Mouse (Mus musculus) neural tube, embryonic 13.5 days (tissue): ENCODE results near the gene Blmh. TPM values are rescaled to one million over a fixed set of nuclear protein-coding genes. Genes with fewer than 3 reads are reported as not detected.

Source experiments
- ATAC-seq: fragments of 200-750 bp; cut with Nextera tagmentation; 2 replicates; pipeline ENCODE4 v1.8.0; 2017; ENCODE audit warnings: low read depth, mild to moderate bottlenecking, moderate TSS enrichment, moderate library complexity
- H3K27ac ChIP-seq: fragments of 300-500 bp; sonication (generic); replicated peaks from 2 replicates; pipeline ENCODE4 v1.5.1; 2015; ENCODE audit warnings: moderate library complexity, mild to moderate bottlenecking, inconsistent platforms
- H3K27me3 ChIP-seq: fragments of 300-500 bp; sonication (generic); 2 replicates; pipeline ENCODE4 v1.6.1; 2015; ENCODE audit warnings: mild to moderate bottlenecking, inconsistent platforms
- H3K36me3 ChIP-seq: fragments of 300-500 bp; sonication (generic); 2 replicates; pipeline ENCODE4 v1.6.1; 2015; ENCODE audit warnings: mild to moderate bottlenecking, inconsistent platforms
- H3K4me1 ChIP-seq: fragments of 300-500 bp; sonication (generic); replicated peaks from 2 replicates; pipeline ENCODE4 v1.6.1; 2015; ENCODE audit warnings: inconsistent platforms
- H3K4me2 ChIP-seq: fragments of 300-500 bp; sonication (generic); 2 replicates; pipeline ENCODE4 v1.6.1; 2015; ENCODE audit warnings: inconsistent platforms, mild to moderate bottlenecking, moderate library complexity
- H3K4me3 ChIP-seq: fragments of 300-500 bp; sonication (generic); 2 replicates; pipeline ENCODE4 v1.5.1; 2015; ENCODE audit warnings: mild to moderate bottlenecking, inconsistent platforms
- H3K9ac ChIP-seq: fragments of 300-500 bp; sonication (generic); 2 replicates; pipeline ENCODE4 v1.6.1; 2015; ENCODE audit warnings: moderate library complexity, mild to moderate bottlenecking, inconsistent platforms
- H3K9me3 ChIP-seq: fragments of 300-500 bp; sonication (generic); 2 replicates; pipeline ENCODE4 v1.6.1; 2016; ENCODE audit warnings: inconsistent platforms
- WGBS: fragments of 180-500 bp; shearing (Covaris S2); methylation state at CpG from one replicate; pipeline ENCODE4 v1.1.7; 2015; 5-methylcytosine and 5-hydroxymethylcytosine counted together
- polyA plus RNA-seq: library from polyadenylated mRNA; unstranded; fragments of >200 nt; fragmentation: Nextera tagmentation; extraction: Ambion mirVana; gene quantifications from 2 replicates; pipeline ENCODE4 v1.2.1, GENCODE M21; 2015

Blmh gene
- polyA plus RNA-seq, 1 experiment from 2014 or later: 146 TPM

DNA sequence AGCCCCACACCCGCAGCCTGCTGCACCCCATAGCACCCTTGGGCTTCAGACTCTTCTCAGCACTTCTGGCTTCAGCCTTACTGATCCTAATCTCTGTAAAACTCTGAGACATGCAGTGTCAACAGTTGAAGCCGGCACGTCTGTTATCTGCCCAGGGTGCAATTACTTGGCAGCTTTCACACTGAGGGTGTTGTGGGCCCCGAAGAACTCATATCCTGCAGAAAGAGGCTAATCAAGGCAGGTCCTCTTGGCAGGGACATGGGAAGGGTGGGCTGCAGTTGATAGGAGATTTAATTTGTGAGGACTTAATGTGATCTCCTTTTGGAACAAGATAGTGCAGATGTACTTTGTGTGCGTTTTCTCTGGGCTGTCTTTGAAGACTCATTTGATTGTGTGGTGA is 59.0 kb downstream of the Blmh start:
- Histone ChIP-seq H3K4me1 (no peaks in the 10 kb centered on the region), H3K9ac (no peak overlapping the region), H3K4me2 (no peak overlapping the region), H3K27ac (no peak overlapping the region), H3K9me3 (no peaks in the 10 kb centered on the region), H3K27me3 (no peaks in the 10 kb centered on the region), H3K4me3 (no peak overlapping the region), H3K36me3 (peaks cover 74% of the 10 kb centered on the region)
- WGBS: 89% methylated on average over 5 of the region's 5 CpGs
- no peak for ATAC-seq

DNA sequence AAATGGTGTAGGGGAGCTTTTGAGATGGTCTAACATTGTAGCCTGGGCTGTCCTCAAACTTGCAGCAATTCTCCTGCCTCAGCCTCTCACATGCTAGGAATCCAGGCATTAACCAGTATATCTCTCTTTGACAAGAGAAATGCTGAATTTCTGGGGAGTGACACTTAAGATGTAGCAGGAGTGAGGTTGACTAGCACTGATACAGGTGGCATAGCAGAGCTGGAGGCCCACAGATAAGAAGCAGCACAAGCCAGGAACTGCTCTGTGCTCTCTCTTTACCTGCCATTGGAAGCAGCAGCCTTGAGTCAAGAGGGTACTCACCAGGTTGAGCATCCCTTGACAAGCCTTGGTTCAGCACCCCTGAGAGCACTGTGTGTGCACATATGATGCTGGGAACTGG is 59.6 kb downstream of the Blmh start:
- no peaks in the 10 kb centered on the region for H3K27me3 ChIP-seq
- H3K4me1 ChIP-seq: no peaks in the 10 kb centered on the region
- ATAC-seq: no peak
- no peak overlapping the region for H3K9ac ChIP-seq
- no peak overlapping the region for H3K4me2 ChIP-seq
- no peaks in the 10 kb centered on the region for H3K9me3 ChIP-seq
- H3K36me3 ChIP-seq: peaks cover 69% of the 10 kb centered on the region
- H3K27ac ChIP-seq: no peak overlapping the region
- no peak overlapping the region for H3K4me3 ChIP-seq

DNA sequence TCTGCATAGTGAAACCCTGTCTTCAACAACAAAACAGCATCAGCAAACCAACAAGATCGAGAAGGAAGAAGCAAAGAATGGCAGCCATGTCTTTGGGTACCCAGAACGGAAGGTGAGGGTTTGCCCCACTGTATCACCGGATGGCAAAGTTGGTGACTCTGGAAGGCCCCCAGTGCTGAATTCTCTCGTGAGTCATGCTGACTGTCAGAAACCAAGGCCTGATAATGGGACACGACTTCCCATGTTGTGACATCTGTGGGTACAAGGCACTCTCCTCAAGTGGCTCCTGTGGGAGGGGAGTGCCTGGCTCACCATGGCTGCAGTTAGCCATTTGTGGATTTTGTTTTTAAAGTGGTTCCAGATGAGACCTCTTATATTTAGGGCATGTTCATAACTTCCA is 66.2 kb downstream of the Blmh start:
- Histone ChIP-seq H3K4me1 (no peaks in the 10 kb centered on the region), H3K27me3 (peaks cover 7% of the 10 kb centered on the region; the same call in 1 of the 2 replicates), H3K27ac (no peak overlapping the region), H3K9ac (no peak overlapping the region), H3K4me2 (no peak overlapping the region), H3K4me3 (no peak overlapping the region), H3K9me3 (no peaks in the 10 kb centered on the region), H3K36me3 (peaks cover 28% of the 10 kb centered on the region)
- WGBS: 74% methylated on average over 5 of the region's 5 CpGs
- no peak for ATAC-seq

DNA sequence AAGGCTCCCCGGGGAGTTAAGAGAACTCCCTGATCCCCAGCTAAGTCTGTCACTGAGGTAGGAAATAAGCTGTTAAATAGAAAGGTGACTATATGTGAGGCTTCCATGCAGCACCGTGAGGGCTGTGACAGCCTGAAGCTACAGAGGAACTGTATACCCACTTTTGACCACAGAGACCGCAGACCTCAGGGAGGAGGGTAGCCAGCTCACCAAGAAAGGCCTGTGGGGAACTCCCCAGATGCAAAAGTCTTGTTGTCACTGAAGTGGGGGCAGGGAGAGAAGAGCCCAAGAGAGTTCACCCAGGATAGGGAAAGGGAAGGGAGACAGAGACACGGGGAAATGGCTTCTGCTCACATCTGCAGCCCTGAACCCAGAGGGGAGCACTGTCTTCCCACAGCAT is 68.3 kb downstream of the Blmh start:
- Histone ChIP-seq H3K4me1 (peaks cover 12% of the 10 kb centered on the region), H3K36me3 (peaks cover 7% of the 10 kb centered on the region), H3K4me3 (no peak overlapping the region), H3K27ac (no peak overlapping the region), H3K9ac (0 out of 2 replicates have a peak overlapping the region, but pooled peaks have one; percentile 23), H3K9me3 (no peaks in the 10 kb centered on the region), H3K4me2 (no peak overlapping the region), H3K27me3 (peaks cover 27% of the 10 kb centered on the region)
- no peak for ATAC-seq
- WGBS: 43% methylated on average over 4 of the region's 4 CpGs

DNA sequence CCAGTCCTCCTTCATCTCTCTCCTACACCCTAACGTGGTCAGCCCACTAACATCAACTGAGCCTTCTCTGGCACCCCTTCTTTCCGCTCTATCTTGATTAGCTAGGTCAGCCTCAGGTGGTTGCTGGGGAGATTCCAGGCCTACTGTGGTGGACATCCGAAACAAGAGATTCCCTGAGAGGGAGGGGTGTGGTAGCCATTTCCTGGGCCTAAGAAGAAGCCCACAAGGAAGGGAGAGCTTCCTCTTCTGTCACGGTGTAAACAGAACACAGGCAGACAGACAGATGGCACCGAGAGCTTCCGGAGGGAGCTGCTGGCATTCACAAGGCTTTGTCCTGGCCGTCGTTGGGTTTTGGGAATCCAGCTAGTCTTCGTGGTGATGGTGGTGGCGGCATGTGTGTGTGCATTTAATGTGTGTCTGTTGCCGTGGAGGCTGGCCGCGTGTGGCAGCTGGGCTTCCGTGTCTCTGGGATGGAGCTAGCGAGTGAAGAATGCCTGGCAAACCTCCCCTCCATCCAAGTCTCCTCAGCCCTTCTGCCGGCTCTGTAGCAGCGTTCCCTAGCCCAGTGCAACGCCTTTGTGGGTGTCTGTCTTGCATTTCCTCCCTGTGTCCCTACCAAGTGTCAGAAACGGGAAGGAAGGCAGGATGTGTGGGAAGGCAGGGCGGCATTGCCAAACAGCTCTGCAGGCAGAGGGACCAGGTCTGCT is 71.5 kb downstream of the Blmh start:
- peaks cover 60% of the 10 kb centered on the region for H3K27me3 ChIP-seq
- ATAC-seq: no peak

DNA sequence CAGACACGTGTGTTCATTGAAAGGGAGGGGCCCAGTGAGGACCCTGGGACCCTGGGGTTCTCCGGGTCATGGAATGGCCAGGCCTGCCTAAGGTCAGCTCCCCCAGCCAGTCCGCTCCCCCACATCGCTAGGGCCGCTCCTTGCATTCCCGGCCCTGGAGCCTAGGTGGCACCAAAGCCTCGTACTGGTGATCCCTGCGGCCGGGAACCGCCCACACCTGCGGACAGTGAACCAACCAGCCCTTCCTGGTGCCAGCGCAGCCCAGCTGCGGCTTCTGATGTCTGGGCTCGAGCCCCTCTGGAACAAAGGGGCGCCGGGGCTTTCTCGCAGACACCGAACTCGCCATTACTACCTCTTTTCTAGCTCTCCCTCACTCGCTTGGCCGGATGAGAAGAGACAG is 72.7 kb downstream of the Blmh start:
- peak overlapping the region; percentile 64 for H3K9ac ChIP-seq
- 1% methylated on average over 21 of the region's 21 CpGs for WGBS

More for the DNA sequence above, 71.5 kb downstream of the Blmh start:
- no peaks in the 10 kb centered on the region for H3K9me3 ChIP-seq
- no peak overlapping the region for H3K4me2 ChIP-seq
- no peaks in the 10 kb centered on the region for H3K36me3 ChIP-seq
- H3K4me3 ChIP-seq: no peak overlapping the region
- H3K4me1 ChIP-seq: peaks cover 24% of the 10 kb centered on the region
- H3K9ac ChIP-seq: no peak overlapping the region
- no peak overlapping the region for H3K27ac ChIP-seq
- 54% methylated on average over 20 of the region's 20 CpGs for WGBS

DNA sequence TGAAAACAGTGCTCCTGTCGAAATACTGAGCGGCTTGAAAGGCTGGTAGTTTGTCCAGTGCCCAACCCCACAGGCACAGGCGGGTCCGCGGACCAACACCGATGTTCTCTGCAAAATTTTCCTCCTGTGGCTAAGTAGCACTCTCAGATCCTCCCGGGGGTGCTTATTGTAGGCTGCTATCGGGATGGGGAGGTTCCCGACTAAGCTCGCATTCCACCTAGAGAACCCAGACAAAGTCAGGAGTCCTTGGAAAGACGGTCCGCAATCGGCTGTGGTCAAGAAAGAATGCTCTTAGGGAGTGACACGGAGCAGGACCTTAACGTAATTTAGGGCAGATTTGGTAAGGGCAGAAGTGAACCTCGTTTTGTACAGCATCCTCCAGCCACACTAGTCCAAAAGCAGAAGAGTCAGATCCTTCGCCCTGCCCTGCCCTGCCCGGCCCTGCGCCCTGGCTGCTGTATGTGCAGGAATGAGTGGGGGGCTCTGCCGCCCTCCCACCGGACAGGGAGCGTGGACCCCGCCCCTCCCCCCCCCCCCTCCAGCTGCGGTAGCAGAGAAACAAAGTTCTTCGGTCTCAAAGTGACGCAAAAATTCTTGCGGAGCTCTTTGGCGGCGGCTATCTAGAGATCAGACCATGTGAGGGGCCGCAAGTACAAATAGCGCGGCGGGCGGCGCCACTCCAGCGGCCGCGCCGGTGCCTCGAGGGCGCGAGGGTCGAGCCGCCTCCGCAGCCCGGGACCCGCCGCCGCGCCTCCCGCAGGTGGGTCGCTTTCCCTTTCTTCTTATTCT is 73.5 kb downstream of the Blmh start, which contains the start of gene Slc6a4:
Gene Slc6a4, plus strand, starts transcription at position 688 of the 789 bp plus-strand sequence.
- no peaks in the 10 kb centered on the region for H3K36me3 ChIP-seq
- no peaks in the 10 kb centered on the region for H3K9me3 ChIP-seq
- under 1% methylated on average over 52 of the region's 52 CpGs for WGBS
- H3K4me1 ChIP-seq: peaks cover 24% of the 10 kb centered on the region
- peak within 1 kb of the TSS; percentile 85 for H3K4me2 ChIP-seq
- H3K9ac ChIP-seq: peak within 1 kb of the TSS; percentile 64
- no peak within 1 kb of the TSS for H3K27ac ChIP-seq
- peak; percentile 19; the same call in 1 of the 2 replicates for ATAC-seq
- peaks cover 78% of the 10 kb centered on the region for H3K27me3 ChIP-seq
- H3K4me3 ChIP-seq: peak within 1 kb of the TSS; percentile 47

More for the DNA sequence above, 72.7 kb downstream of the Blmh start:
- H3K4me1 ChIP-seq: peaks cover 24% of the 10 kb centered on the region
- no peaks in the 10 kb centered on the region for H3K36me3 ChIP-seq
- H3K27me3 ChIP-seq: peaks cover 70% of the 10 kb centered on the region
- ATAC-seq: peak; percentile 83
- peak overlapping the region; percentile 47 for H3K4me3 ChIP-seq
- peak overlapping the region; percentile 85 for H3K4me2 ChIP-seq
- no peaks in the 10 kb centered on the region for H3K9me3 ChIP-seq
- no peak overlapping the region for H3K27ac ChIP-seq

DNA sequence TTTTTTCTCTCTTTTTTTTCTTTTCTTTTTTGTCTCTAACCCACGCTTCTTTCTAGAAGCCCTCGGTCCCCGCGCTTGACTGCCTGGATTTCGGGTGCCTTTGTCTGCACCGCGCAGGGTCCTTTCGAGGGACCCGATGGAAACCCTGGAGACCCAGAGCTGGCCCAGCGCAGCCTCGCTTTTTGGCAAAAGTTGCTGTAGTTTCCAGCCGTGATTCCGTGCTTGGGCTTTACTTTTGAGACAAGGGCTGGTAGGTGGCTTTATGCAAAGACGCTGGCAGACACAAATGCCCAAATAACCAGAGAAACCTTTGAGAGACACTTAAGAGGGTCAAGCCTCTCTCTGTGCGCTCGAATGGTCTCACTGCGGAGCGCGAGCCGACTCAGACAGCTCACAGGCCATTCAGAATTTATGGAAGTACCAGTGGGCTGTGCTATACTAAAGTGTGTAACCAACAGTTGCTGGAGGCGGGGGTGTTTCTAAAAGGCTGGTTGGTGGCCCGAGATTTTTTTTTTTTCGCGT is 74.2 kb downstream of the Blmh start:
- Histone ChIP-seq H3K4me2 (peak overlapping the region; percentile 85), H3K9ac (peak overlapping the region; percentile 64), H3K27me3 (peaks cover 78% of the 10 kb centered on the region), H3K4me1 (peaks cover 24% of the 10 kb centered on the region), H3K9me3 (no peaks in the 10 kb centered on the region), H3K36me3 (no peaks in the 10 kb centered on the region), H3K4me3 (peak overlapping the region; percentile 47), H3K27ac (no peak overlapping the region)
- 8% methylated on average over 24 of the region's 24 CpGs for WGBS
- no peak for ATAC-seq

DNA sequence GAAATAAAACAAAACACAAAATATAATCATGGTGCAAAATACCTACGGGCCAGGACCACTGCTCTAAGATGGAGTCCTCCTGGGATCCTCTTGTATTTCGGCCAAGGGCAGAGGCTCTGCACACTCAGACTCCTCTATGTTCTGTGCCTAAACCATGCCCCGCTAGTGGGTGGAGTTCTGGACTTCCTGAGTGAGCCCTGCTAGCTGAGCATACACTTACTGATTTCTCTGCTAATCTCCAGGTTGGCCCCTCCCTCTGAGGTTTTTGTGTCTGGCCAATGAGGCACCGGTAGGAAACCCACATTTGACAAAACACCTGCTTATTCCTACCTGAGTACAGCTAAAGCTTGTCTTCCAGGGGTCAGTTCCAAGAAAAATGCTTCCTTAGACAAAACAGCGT is 76.1 kb downstream of the Blmh start:
- Histone ChIP-seq H3K9ac (no peak overlapping the region), H3K36me3 (no peaks in the 10 kb centered on the region), H3K4me3 (no peak overlapping the region), H3K4me2 (no peak overlapping the region), H3K27me3 (peaks cover 72% of the 10 kb centered on the region), H3K4me1 (peaks cover 24% of the 10 kb centered on the region), H3K27ac (no peak overlapping the region), H3K9me3 (no peaks in the 10 kb centered on the region)
- 71% methylated on average over 5 of the region's 5 CpGs for WGBS
- no peak for ATAC-seq

DNA sequence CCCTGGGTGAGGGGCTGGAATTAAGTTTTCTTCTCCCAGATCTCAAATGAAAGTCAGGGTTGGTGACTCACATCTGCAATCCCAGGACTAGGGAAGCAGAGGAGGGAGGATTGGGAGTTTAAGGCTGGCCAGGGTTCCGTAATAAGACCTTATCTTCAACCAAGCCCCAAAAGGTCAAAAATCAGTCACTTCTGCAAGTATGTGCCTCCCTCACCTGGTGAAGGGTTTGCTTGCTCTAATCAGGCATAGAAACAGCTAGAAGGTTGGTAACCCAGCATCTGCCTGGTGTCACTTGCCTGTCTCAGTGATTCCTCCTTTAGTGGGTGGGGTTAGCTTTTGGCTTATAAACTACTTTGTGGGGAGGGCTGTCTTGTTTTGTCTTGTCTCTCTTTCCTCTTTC is 77.8 kb downstream of the Blmh start:
- no peak for ATAC-seq
- H3K27ac ChIP-seq: no peak overlapping the region
- peaks cover 56% of the 10 kb centered on the region for H3K27me3 ChIP-seq
- H3K9ac ChIP-seq: no peak overlapping the region
- H3K4me3 ChIP-seq: no peak overlapping the region
- no peak overlapping the region for H3K4me2 ChIP-seq
- no peaks in the 10 kb centered on the region for H3K9me3 ChIP-seq
- H3K36me3 ChIP-seq: no peaks in the 10 kb centered on the region
- WGBS: 81% methylated on average over 1 of the region's 1 CpGs
- peaks cover 17% of the 10 kb centered on the region for H3K4me1 ChIP-seq

DNA sequence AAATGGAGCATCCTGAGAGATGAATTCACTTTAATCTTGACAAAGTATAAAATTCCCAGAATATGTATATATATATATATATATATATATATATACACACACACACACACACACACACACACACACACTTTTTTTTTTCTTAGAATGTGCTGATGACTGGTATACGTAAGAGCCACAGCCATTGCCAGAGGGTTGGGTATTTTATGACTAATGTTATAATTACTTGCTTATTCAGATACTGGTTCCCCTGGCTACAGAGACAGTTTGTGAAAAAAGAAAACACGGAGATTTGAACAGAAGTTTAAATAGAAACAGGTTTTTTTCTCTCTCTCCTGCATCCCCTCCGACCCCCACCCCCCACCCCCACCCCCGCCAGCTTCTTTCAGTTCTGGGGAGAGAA is 81.3 kb downstream of the Blmh start:
- 58% methylated on average over 4 of the region's 4 CpGs for WGBS
- peaks cover 21% of the 10 kb centered on the region for H3K27me3 ChIP-seq
- H3K4me3 ChIP-seq: no peak overlapping the region
- no peak overlapping the region for H3K27ac ChIP-seq
- no peaks in the 10 kb centered on the region for H3K36me3 ChIP-seq
- H3K9ac ChIP-seq: no peak overlapping the region
- no peak overlapping the region for H3K4me2 ChIP-seq
- H3K9me3 ChIP-seq: no peaks in the 10 kb centered on the region
- no peak for ATAC-seq
- H3K4me1 ChIP-seq: no peaks in the 10 kb centered on the region

DNA sequence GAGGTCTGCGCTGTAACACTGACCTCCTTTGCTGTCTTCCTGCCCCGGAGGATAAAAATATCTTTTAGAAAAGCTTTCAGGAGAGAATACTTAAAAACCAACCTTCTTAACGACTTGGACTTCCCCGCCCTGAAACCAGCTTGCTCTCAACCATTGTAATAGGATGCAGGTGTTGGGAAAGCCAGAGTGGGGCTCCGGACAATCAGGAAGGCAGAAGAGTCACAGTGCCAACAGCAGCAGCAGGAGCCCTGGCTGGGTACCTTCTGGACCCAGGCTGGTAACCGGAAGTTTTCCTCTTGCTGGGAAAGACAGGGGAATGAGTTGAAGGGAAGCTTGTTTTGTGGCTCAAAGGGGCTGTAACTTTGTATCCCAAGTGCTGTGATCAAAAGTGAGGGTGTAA is 82.0 kb downstream of the Blmh start:
- no peak for ATAC-seq
- no peak overlapping the region for H3K4me2 ChIP-seq
- no peaks in the 10 kb centered on the region for H3K36me3 ChIP-seq
- H3K4me1 ChIP-seq: no peaks in the 10 kb centered on the region
- H3K9me3 ChIP-seq: no peaks in the 10 kb centered on the region
- H3K27me3 ChIP-seq: peaks cover 14% of the 10 kb centered on the region
- H3K9ac ChIP-seq: no peak overlapping the region
- H3K27ac ChIP-seq: no peak overlapping the region
- WGBS: 48% methylated on average over 6 of the region's 6 CpGs
- H3K4me3 ChIP-seq: no peak overlapping the region
